Mouse (Mus musculus) heart, postnatal 0 days (tissue): ENCODE measurements around the gene Gm49416.

ENCODE experiments used
- CTCF ChIP-seq: IDR thresholded peaks from 2 replicates; pipeline ENCODE4 v1.5.1; 2016; ENCODE audit warnings: antibody characterized with exemption, control low read depth, low read depth
- EP300 ChIP-seq: IDR thresholded peaks from 2 replicates; pipeline ENCODE4 v1.6.1; 2016; ENCODE audit warnings: antibody characterized with exemption, low read depth

- TF ChIP-seq CTCF (no peak), EP300 (no peak)
Observed at GRCm38 (mm10) chr19:8936736-8937135, 48.0 kb downstream of the Gm49416 start.
